Mouse (Mus musculus) kidney, postnatal 25 days (tissue): ENCODE data around the gene Kptn.

ENCODE experiments used
- DNase-seq, 2 experiments: peaks; one replicate each; pipeline ENCODE4 v3.0.0; 2021; ENCODE audit warnings: mixed read lengths in 2 of 2

Kptn gene

GRCm38 (mm10) chr7:16119569-16120261 is at the start of gene Kptn:
Kptn (plus strand) TSS chr7:16119895.
- peak; percentile 90 to 93 for DNase-seq

GRCm38 (mm10) chr7:16070846-16071245 is 48.8 kb upstream of the Kptn start:
- no peak for DNase-seq

GRCm38 (mm10) chr7:16071906-16072305 is 47.8 kb upstream of the Kptn start:
- no peak for DNase-seq

- no peak for DNase-seq
Measured at GRCm38 (mm10) chr7:16079947-16080346, 39.7 kb upstream of the Kptn start.

GRCm38 (mm10) chr7:16080581-16080980 is 39.1 kb upstream of the Kptn start:
- no peak for DNase-seq

- DNase-seq: no peak
Measured at GRCm38 (mm10) chr7:16083361-16083760, 36.3 kb upstream of the Kptn start.

GRCm38 (mm10) chr7:16087587-16087986 is 32.1 kb upstream of the Kptn start:
- DNase-seq: no peak

GRCm38 (mm10) chr7:16094592-16094991 is 25.1 kb upstream of the Kptn start:
- no peak for DNase-seq

GRCm38 (mm10) chr7:16098021-16099017 is 21.4 kb upstream of the Kptn start, which contains the start of gene Napa:
Napa (plus strand) TSS chr7:16098458.
- peak; percentile 100 for DNase-seq

- no peak for DNase-seq
Measured at GRCm38 (mm10) chr7:16099901-16100300, 19.8 kb upstream of the Kptn start.

- no peak for DNase-seq
Measured at GRCm38 (mm10) chr7:16101081-16101480, 18.6 kb upstream of the Kptn start.

- DNase-seq: no peak
Measured at GRCm38 (mm10) chr7:16101726-16102475, 17.8 kb upstream of the Kptn start.

GRCm38 (mm10) chr7:16102686-16103226 is 16.9 kb upstream of the Kptn start:
- no peak for DNase-seq

- DNase-seq: no peak
Measured at GRCm38 (mm10) chr7:16103760-16104159, 15.9 kb upstream of the Kptn start.

GRCm38 (mm10) chr7:16104611-16105388 is 14.9 kb upstream of the Kptn start:
- DNase-seq: no peak

GRCm38 (mm10) chr7:16108886-16109542 is 10.7 kb upstream of the Kptn start:
- DNase-seq: no peak

- no peak for DNase-seq
Measured at GRCm38 (mm10) chr7:16110158-16110557, 9.5 kb upstream of the Kptn start.

GRCm38 (mm10) chr7:16111284-16112090 is 8.2 kb upstream of the Kptn start:
- DNase-seq: no peak

- no peak for DNase-seq
Measured at GRCm38 (mm10) chr7:16116418-16116817, 3.3 kb upstream of the Kptn start.

GRCm38 (mm10) chr7:16117100-16117499 is 2.6 kb upstream of the Kptn start:
- DNase-seq: no peak

GRCm38 (mm10) chr7:16120262-16120600 is 536 bp downstream of the Kptn start:
- no peak for DNase-seq
